Mouse (Mus musculus) lung, postnatal 4 days (tissue): ENCODE data around the gene Mreg.

ENCODE experiments used
- DNase-seq, 2 experiments: peaks; one replicate each; pipeline ENCODE4 v3.0.0; 2021

Mreg gene

GRCm38 (mm10) chr1:72226887-72227481 is 14.9 kb upstream of the Mreg start:
- no peak for DNase-seq

DNA sequence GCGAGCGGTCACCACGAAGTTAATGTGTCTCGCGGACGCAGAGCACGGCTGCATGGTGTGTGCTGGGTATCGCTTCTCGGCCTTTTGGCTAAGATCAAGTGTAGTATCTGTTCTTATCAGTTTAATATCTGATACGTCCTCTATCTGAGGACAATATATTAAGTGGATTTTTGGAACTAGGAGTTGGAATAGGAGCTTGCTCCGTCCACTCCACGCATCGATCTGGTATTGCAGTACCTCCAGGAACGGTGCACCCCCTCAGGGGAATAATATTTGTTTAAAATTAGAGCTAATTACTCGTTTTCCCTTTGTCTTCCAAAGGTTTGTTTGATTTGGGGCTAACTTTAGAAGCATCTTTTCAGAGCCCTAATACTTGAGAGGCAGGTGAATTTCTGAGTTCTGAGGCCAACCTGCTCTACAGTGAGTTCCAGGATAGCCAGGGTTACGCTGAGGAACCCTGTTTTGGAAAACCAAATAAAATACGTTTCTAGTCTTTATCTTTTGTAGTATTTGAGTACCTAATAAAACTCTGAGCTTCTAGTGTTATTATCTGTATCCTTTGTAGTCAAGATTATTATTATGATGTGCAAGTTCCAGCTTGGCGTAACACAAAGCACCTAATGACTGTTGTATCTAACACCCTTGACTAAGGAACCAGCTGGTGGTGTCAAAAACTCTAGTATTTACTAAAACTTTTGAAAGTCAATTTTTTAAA is 14.2 kb upstream of the Mreg start:
- no peak for DNase-seq

- peak; percentile 82 to 85 for DNase-seq
Measured at GRCm38 (mm10) chr1:72225720-72226171, 13.6 kb upstream of the Mreg start.

GRCm38 (mm10) chr1:72225054-72225718 is 13.1 kb upstream of the Mreg start:
- DNase-seq: no peak

DNA sequence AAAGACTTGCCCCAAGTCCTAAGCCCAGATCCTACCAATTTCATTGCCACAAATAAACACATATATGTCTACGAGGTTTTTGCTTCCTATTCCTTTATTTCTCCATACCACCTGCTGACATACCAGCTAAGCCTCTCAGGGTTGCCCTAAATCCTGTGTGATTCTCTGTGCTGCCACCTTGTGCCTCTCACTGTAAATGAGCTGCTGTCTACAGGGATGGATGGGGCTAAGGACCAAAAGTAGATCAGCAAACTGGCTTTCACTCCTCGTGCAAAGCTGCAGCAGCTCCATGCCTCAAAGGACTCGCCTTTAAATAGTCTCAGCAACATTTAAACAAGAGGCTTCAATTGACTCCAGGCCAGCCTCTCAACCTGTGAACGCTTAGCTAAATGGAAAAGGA is 7.9 kb upstream of the Mreg start:
- no peak for DNase-seq

DNA sequence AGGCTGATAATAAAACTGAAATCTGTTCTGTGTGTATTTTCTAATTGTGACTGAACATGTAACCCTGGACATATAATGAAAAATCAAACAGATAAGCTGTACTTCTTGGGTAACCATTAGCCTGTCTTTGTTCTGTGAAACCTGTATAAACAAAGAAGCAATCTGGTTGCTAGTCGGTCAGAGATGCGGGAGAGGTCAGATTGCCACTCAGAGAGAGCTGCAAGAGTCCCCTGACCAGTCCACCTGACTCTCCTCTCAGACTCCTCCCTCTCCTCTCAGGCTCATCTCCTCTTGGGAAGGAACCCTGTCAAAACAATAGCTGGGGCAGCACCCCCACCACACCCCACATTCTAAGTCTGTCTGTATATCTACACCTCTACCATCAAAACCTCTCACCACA is 7.0 kb upstream of the Mreg start:
- DNase-seq: no peak

GRCm38 (mm10) chr1:72218626-72219025 is 6.5 kb upstream of the Mreg start:
- DNase-seq: no peak

GRCm38 (mm10) chr1:72216761-72217160 is 4.7 kb upstream of the Mreg start:
- DNase-seq: no peak

DNA sequence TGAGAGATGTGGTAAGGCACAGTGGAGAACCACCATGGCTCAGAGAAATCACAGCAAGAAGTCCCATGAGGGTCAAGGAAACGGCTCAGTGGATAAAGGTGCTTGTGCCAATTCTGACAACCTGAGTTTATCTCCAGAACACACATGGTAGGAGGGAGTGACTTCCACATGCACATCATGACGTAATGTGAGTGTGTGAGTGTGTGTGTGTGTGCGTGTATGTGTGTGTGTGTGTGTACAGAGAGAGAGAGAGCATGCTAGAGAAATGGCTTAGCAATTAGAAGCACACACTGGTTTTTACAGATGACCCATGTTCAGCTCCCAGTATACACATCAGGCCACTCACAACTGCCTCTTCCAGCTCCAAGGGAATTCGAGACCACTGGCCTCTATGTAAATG is 3.1 kb upstream of the Mreg start:
- no peak for DNase-seq

DNA sequence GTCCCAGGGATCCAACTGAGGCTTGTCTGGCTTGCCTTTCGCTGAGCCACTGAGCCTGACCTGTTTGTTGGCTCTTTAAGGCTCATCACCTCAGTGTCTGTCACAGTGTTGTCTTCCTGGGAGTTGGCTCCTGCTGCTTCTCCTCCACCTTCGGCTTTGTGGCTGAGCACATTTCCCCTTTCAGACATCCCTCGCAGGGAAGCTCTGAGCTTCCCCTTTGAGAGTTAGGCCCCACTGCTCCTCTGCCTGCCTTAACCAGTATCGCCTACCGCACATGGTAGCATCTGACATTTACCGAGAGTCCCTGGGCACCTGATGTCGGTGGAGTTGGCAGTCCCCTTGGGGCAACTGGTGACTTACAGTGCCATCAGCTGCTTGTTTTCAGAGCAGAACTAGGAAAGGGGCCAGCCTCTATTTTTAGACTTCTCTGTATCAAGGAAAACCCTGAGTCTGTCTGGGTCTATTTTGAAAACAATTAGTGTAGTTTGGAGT is 2.4 kb upstream of the Mreg start:
- peak in 1 of 2 experiments; percentile 10 for DNase-seq

DNA sequence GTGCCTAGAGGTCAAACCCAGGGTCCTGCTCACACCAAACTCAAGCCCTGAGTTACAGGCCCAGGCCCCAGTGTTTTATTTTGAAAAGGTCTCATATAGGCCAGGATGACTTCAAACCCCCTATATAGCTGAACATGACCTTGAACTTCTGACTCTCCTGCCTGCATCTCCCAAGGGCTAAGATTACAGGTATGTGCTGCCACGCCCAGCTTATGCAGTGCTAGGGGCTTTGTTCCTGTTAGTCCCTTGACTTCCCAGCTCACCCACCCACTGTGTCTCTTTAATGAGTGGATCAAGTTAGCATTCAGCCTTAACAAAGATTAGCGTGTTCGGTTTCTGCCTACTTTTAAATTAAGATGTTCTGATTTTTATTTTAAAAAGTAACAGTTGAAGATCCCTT is 1.8 kb upstream of the Mreg start:
- no peak for DNase-seq

DNA sequence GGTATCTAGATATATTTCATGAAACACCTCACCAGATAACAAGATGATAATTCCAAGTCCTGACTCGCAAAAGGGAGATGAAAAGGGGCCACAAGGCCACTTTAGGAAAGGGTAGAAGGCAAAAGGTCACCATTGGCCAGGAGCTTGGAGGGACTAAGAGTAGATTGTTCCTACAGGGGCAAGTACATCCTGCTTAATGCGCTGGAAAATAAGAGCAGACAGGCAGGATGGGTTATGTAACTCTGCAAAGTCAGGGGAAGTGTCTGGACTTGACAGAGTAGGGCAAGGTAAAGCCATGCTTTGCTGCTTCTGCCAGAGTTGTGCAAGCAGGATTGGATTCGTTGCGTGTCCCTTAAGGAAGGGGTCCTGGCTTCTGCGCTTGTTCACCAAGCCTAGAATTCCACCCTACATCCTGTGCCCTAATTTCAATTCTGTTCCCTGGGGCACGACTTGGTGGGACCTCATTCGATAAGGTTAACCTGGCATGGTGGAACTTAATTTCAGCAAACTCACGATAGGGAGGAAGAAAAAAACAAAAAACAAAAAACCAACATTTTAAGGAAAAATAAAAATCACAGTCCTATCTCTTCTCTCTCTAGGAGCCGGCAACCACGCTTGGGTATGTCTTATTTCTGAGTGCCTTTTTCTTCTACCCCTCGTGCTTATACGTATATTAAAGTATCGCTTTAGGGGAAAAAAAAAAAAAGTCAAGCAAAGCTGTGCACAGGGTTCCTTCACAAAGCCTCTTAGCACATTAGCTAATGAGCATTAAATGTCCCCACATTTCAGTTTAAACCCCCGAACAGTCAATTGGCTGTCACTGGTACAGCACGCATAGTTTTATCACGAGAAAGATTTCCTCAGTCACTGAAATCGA is 1.1 kb downstream of the Mreg start:
- DNase-seq: no peak

DNA sequence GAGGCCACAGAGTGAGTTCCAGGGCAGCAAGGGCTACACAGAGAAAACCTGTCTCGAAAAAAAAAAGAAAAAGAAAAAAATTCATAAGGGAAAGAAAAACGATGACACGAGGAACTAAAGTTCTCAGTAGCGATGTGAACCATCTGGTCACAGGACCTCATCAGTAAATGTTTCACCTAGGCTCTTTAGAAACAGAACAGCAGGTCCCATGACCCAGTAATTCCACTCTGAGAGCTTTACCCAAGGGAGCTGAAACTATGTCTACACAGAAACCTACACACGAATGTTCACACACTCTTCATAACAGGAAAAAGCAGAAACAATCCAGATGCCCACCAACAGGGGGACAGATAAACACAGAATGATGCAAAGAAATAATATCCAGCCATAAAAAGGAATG is 4.0 kb downstream of the Mreg start:
- DNase-seq: no peak

DNA sequence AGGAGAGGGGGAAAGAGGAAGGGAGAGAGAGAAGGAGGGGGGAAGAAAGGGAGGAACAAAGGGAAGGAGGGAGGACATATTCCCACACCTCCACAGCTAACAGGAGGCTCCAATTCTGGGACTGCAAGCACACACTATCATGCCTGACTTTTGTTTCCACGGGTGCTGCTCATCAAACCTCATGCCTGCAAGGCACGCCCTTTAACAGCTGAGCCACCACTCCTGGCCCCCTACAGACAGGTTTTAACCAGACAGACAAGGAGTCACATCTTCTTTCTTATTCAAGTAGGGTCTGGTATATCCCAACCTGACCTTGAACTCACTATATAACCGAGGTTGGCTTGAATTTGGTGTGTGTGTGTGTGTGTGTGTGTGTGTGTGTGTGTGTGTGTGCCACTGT is 7.0 kb downstream of the Mreg start:
- no peak for DNase-seq

GRCm38 (mm10) chr1:72203204-72203603 is 8.9 kb downstream of the Mreg start:
- DNase-seq: no peak

DNA sequence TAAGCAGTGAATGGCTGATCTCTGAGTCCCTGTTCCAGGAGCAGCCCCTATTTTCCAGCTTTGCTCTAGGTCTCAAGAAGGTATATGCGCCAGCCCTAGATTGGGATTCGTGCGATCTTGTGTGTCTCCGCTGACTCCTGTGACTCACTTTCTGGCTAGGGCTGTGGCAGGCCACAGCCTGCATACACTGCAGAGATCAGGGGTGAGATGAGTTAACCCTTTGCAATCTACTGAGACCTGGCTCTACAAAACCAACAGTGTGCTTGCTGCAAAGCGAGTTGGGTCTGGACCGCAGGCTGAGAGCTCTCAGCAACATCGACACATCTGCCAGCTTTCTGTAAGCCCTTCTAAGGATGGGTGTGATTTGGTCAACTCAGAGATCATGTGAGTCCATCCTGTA is 9.4 kb downstream of the Mreg start:
- no peak for DNase-seq

GRCm38 (mm10) chr1:72202068-72202467 is 10.0 kb downstream of the Mreg start:
- no peak for DNase-seq

DNA sequence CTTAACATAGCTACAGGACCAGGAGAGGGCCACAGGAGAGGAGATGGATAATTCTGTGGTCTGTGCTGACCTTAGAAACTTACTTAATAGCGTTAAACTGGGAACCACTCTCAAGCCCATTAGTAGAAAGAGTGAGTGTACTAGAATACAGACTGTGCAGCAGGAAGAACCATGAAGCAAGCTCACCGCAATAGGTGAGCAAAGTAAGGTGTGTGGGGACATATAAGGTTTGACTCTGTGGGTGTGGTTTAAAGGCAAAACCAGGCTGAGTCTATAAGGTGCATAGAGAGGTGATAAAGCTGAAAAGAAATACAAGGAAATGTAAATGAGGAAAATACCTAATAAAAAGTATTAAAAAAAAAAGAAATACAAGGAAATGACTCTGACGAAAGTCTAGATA is 11.0 kb downstream of the Mreg start:
- no peak for DNase-seq

- DNase-seq: no peak
Measured at GRCm38 (mm10) chr1:72198142-72198806, 13.8 kb downstream of the Mreg start.

GRCm38 (mm10) chr1:72196626-72197359 is 15.3 kb downstream of the Mreg start:
- DNase-seq: no peak

DNA sequence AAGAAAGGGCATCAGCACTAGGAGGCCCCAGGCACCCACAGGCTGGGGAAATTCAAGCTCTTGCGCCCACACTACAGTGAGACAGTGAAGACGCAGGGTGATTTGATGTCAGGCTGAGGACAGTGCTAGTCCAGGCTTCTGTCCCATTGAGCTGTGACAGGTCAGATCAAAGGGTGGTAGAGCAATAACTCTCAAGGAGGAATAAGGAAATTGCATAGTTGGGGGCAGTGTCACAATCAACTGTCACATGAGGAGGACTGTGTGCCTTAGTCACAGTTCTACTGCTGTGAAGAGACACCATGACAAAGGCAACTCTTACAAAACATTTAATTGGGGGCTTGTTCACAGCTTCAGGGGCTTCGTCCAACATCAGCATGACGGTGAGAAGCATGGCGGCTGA is 16.0 kb downstream of the Mreg start:
- peak in 1 of 2 experiments; percentile 35 for DNase-seq

- DNase-seq: no peak
Measured at GRCm38 (mm10) chr1:72191449-72191848, 20.7 kb downstream of the Mreg start.
